Mouse (Mus musculus) erythroblast, embryonic 14.5 days (primary cell): ENCODE data around the gene Cacna1c.

Source experiments
- GATA1 ChIP-seq: IDR thresholded peaks from 2 replicates; pipeline ENCODE4 v1.6.1; 2012; ENCODE audit warnings: low read length, inconsistent platforms, mixed read lengths
- TAL1 ChIP-seq: IDR thresholded peaks from 3 replicates; pipeline ENCODE4 v1.6.1; 2012; ENCODE audit warnings: low read length, inconsistent platforms, mixed read lengths

GRCm38 (mm10) chr6:119052801-119053200 lies 143.4 kb downstream of the Cacna1c start:
- TF ChIP-seq TAL1, result no peak
- no peak for TF ChIP-seq GATA1
